Mouse (Mus musculus): Measurements from ENCODE around the gene Psph.
"Not testable (repeated sequence)": the region's sequence is repeated elsewhere in the genome, so short reads cannot be mapped to it uniquely, and the experiment has no call there.

The Psph gene

DNA sequence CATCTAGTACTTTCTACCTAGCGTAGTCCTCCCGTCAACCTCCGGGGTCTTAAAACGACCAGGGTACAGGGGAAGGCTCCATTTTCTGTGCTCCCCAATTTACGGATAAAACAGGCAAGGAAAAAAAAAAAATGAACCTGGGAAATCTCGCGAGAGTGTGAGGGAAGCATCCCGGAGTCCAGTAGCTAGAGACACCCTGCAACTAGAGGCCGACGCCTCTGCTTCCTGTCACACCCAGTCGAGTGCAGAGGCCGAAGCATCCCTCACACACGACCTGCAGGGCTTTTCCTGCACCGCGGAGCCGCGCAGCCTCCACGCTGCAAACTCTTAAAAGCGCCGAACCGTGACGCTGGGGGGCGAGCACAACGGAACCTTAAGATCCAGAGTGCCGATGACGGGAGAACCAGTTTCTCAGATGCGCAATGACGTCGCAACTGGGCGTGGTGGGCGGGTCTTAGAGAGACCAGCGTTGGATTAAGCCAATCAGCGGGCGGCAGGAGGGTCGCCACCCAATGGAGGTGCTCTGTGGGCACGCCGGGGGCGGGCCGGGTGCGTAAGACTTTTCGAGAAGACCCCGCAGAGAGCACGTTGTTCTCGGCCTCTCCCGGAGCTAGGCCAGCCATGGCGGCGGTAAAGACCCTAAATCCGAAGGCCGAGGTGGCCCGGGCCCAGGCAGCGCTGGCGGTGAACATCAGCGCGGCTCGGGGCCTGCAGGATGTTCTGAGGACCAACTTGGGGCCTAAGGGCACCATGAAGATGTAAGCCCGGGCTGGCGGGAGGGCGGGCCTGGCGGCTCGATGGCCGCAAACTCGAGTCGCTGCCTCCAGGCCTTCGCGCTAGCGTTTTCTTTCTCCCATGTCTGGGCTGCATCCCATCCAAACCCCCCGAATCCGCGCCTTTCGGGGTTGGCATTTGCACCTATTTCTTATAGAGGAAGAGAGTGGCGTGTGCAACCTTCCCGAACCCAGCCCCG, at the start of gene Psph:
Psph (minus strand) TSS at position 632 of the 973 bp plus-strand sequence.
- DNase-seq (ENCODE audit: low spot score), result peak; percentile 96

DNA sequence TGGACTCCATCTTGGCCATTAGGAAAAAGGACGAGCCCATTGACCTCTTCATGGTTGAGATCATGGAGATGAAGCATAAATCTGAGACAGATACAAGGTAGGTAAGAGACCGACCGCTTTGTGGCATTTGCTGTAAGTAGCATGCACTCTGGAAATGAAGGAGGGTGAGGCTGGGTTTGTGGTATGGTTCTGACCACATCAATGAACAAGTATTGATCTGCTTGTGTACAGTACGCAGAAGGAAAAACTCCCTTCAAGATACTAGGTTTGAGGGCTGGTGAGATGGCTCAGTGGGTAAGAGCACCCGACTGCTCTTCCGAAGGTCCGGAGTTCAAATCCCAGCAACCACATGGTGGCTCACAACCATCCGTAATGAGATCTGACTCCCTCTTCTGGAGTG, 3.3 kb upstream of the Psph start:
- not testable (repeated sequence) for DNase-seq (ENCODE audit: low spot score)

DNA sequence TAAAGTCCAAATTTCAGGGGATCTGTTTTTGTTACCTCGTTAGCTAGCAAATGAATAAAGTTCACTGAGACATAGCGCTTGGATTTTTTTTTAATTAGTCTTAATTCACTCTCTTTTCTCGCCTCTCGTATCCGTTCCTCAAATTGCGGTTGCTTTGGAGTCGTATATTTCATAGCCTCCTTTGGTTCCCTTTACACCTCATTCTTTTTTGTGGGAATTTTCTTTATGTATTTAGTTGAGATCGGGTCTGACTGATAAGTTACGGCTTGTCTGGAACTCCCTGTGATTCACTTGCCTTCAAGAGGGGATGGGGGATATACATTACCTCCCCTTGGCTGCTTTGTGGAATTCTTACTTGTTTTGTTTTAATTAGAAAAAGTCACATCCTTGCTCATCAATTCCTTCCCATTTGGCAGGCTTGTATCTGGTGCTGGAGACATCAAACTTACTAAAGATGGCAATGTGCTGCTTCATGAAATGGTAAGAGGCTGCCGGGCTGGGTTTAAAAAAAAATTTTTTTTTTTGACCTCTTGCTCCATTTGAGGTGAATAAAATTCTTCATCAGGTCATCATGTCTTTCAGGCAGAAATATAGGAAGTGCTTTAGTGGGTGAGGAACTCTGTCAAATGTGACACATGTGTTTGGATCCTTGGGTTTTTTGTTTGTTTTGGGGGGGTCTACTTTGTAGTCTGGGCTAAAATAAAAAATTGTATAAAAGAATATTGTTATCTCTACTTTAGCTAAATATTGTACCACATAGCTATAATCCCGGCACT, 757 bp upstream of the Psph start:
- no peak for DNase-seq (ENCODE audit: low spot score)

DNA sequence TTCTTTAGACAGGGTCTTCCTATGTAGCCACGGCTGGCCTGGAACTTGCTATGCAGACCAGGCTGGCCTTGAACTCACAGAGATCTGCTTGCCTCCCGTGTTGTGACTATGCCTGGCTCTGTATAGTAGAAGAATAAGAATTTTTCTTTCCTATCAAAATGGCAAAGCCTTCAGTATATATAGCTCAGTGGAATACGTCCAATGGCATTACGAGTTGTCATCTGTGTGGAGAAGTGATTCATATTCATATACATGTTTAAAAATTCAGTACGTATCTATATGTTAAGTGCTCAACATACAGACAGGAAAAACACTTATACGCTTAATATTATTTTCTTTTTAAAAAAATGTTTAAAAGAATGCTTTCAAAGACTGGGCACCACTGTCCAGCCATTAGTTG, 1.1 kb downstream of the Psph start:
- no peak for DNase-seq (ENCODE audit: low spot score)

DNA sequence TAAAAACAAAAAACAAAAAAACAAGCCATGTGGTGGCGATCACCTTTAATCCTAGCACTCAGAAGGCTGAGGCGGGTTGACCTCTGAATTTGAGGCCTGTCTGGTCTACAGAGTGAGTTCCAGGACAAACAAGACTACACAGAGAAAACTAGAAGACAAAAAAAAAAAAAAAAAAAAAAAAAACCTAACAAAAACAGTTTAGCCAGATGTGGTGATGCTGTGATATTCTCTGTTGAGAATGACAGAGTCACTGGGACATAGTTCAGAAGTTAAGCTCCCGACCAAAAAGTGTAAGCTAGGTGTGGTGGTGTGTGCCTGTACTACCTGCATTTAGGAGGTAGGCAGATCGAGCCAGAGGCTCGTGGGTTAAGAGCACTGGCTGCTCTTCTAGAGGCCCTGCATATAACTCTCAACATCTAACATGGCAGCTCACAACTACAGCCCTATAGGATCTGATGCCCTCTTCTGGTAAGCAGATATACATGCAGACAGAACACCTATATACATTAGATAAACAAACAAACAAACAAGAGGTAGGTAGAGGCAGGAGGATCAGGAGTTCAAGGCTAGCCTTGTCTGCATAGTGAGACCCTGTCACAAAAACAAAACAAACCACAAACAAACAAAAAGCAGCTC, 1.9 kb downstream of the Psph start:
- DNase-seq (ENCODE audit: low spot score), result no peak

DNA sequence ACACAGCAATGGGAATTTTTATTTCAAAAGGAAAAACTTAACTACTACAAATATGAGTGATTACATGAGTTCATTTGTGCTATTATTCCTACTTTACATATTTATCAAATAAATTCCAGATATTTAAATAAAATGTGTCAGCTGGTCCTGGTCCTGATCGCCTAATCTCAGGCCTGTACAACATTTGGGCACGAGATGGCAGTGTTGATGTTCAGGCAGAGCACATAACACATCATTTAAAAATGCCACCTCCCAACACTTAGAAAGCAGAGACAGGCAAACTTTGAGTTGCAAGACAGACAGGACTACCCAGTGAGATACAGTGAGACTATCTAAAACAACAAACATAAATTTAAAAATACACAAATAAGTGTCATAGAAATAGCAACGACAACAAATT, 5.0 kb downstream of the Psph start:
- DNase-seq (ENCODE audit: low spot score), result no peak

DNA sequence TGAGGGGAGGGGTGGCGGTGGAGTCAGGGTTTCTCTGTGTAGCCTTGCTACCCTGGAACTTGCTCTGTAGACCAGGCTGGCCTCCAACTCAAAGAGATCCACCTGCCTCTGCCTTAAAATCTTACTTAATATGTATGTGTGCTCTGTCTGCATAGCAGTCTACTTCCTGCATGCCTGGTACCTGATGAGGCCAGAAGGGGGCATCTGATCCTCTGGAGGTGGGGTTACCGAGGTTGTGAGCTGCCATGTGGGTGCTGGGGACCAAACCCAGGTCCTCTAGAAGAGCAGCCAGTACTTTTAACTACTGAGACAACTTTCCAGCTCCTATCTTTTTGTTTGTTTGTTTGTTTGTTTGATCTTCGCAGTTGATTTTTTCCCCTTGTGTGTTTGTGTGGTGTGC, 7.1 kb downstream of the Psph start:
- no peak for DNase-seq (ENCODE audit: low spot score)

DNA sequence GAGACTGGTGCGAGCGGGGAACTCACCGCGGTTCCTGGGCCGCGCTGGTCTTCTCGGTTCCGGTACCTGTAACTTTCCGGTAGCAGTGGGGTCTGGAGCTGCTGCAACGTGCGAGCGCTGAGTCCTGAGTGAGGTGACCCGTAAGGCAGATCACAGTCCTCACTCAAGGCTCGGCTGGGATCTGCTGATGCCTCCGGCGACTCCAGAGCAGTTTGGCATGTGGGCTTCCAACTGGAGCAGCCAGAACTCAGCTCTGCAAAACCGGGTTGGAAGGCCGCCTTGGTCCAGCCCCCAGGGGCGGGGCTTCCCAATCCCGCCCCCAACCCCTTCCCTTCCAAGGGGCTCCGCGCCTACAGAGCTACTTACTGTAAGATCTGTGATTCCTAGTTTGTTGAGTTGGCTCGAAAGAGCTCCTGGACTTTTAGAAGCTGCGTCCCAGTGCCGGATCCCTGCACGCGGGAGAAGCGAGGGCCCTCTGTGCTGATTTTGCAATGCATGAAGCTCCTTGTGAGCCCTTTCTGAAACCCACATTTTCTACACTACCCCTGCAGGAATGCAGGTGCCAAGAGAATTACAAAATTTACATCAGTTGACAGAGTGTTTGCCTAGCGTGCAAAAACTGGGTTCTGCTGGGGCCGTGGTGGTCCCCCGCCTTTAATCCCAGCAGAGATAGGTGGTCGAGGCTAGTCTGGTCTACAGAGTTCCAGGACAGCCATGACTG, 8.1 kb downstream of the Psph start:
- peak; percentile 26 for DNase-seq (ENCODE audit: low spot score)

DNA sequence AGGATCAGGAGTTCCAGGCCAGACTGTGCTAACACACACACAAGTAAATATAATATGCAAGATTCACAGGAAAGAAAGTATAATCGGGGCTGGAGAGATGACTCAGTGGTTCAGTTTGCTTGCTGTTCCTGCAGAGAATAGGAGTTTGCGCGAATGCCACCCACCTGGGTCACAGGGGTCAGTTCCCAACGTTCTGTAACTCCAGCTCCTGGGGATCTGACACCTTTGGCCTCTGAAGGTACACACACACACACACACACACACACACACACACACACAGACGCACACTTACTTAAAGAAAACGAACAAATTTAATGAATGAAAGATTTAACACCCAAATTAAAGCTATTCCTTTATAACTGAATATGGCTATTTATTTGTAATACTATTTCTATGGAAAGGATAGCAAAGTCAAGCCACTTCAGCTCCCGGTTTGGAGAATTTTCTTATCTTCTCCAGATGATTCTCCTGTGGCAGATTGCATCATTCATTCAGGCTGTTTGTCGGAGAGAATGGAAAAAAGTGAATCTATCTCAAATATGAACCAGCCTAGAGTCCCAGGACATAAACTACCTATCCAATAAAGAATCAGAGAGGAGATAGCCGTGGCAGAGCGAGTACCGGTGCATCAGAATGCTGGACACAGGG, 8.8 kb downstream of the Psph start:
- no peak for DNase-seq (ENCODE audit: low spot score)

DNA sequence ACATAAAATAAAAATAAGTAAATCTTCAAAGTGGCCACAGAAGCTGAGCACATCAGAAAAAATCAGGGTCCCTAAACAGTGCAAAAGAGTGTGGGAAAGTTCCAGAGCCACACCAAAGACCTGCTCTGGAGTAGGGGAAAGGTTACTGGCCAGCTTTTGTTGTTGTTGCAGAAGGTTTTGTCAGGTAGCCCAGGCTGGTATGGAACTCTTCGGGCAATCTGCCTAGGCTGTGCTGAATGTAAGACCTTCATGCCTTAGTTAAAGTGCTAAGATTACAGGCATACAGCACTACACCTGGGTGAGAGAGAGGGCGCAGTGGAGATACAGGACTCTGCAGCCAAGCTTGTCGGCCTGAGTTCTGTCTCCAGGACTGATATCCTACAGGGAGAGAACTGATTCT, 12.6 kb downstream of the Psph start:
- DNase-seq (ENCODE audit: low spot score), result no peak

DNA sequence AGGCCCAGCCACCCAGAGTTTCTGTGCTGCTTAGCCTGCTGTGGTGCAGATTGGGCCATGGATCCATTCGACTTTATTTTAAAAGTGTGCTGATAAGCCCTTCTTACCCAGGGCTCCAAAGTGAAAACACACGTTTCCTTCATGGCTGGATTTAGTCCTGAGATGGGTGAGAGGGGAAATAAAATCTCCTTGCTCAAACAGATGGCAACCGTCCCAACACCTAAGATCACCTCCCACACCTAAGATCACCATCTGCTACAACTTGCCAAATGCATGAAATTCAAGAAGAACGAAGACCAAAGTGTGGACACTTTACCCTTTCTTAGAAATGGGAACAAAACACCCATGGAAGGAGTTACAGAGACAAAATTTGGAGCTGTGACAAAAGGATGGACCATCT, 13.9 kb downstream of the Psph start:
- DNase-seq (ENCODE audit: low spot score), result not testable (repeated sequence)

DNA sequence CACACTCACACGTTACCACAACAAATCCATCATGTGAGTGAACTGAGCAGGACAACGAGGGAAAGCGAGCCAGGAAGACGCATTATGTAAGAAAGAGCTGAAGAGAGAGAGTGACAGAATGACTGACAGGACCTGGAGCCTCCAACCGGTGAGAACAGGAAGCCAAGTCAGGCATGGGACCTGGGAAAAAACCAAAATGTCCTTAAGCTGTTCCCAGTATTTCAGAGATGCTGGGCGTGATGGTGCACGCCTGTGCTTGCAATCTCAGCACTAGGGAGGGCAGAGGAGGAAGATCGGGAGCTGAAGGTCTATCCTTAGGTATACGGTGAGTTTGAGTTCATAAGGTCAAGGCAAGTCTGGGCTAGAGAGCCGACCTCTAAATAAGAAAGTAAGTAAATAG, 14.8 kb downstream of the Psph start:
- no peak for DNase-seq (ENCODE audit: low spot score)

DNA sequence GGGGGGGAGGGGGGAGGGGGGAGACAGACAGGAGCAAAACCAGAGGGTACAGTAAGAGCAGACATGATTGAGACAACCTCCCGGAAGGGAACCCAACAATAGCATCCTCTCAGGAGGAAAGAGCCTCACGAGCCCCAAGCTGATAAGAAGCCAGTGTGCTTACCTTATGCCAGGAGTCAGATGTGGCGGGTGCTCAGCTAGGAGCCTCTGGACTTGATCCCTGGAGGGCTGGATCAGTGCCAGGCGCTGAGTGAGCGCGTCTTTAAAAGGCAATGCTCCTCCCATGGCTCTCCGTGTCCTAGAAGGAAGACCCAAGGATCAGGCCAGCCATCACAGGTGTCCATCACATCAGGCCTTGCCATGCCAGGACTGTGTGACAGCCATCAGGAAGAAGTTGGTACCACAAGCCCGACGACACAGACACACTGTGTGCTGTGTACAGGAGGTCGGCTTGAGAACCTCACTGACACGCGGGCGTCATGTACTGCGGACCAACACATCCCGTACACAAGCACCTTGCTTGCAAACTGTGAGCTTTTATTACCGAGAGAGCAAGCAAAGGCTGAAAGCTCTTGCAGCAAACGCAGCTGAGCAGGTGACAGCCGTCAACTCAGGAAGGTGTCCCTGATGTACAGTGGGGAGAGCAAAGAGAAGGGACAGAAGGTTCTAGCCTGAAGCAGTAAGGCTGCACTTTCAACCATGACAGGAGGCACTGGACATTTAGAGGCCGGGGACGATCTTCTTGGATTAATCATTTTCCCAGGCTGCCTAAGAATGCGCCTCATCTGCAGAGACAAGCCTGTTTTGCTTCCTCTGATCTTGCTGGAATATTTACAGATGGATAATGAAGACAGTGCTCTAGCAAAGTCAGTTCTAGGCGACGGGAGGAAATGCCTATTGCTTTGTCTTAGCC, 16.6 kb downstream of the Psph start:
- no peak for DNase-seq (ENCODE audit: low spot score)

DNA sequence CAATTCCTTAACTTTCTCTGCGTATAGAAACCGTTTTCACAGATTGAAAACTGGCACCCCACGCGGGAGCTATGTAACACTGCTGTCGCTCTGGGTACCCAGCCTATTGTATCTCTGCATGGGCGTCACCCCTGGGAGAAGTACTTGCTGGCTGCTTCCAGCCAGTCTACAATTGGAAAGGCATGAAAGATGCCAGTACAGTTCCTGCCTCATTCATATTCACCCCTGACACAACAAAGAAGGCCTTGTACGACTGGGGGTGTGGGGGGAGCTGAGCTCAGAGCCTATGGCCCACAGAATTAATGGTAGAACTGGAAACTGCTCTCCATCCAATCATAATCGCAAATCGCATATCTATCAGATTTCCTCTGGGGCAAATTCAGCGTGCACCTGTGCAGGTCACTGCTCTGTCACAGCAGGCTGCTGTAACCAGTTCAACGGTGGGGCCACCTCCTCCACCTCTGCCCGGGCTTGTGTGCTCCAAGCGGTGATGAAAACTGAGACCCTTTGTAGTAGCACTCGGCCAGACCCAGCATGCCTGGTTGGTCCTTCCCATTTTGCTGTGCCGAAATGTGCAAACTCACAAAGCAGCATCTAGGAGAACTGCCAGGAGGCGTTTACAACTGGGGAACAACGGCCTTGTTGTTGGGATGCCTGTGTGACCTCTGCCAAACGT, 25.2 kb downstream of the Psph start:
- DNase-seq (ENCODE audit: low spot score), result peak; percentile 54

DNA sequence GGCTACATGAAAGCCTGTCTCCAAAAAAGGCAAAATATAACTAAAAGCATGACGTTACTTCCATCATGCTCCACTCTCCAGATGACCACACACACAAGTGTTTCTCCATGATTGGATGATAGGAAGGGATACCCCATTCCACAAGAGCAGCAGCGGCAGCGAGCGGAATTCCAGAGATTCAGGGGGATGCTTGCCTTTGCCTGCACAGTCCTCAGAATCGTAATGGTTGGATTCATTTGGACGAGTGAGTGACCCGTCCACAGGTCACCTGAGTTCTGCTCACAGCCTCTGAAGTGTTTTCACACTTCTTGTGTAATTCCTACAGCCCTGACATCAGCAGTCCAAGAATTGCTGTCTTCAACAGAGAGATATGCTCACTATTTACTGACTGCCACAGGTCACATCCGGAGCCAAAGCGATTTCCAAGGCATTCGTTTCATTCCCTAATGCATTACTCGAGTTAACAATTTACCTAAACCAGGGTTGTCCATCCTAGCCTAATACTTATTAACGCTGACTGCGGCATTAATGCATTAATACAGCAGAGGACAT, 27.2 kb downstream of the Psph start:
- no peak for DNase-seq (ENCODE audit: low spot score)

DNA sequence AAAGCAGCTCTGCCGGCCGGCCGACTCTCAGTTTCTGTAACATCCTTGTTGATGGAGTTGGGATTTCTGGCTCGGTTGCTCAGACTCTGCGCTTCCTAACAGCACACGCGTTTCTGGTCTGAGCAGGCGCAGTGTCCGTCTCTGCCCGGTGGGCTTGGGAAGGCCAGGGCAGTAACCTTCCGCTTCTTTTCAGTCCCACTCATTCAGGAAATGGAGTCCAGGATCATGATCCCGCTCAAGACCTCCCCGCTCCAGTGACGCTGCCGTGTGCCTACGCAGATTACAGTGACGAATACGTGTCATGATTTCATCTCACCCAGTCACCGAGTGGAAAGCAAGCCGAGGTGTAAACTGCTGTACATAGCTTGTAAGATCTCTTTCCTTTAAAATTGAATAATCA, 30.4 kb downstream of the Psph start:
- no peak for DNase-seq (ENCODE audit: low spot score)

DNA sequence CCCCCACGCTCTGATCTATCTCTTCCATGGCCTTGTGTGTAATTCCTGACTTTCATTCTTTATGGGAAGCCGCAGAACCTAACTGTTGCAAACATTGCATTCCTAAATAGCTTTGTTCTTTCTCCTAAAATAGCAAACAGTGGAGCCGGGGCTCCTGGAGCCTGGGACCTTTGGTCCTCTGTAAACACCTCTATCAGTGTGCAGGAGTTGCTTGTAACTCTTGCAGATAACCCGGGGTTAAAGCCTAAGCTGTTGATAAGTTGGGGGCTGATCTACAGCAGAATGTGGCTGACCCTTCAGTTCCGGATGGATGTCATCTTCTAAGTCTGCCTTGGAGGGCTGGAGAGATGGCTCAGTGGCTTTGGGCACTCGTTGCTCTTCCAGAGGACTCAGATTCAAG, 43.2 kb downstream of the Psph start:
- no peak for DNase-seq (ENCODE audit: low spot score)

DNA sequence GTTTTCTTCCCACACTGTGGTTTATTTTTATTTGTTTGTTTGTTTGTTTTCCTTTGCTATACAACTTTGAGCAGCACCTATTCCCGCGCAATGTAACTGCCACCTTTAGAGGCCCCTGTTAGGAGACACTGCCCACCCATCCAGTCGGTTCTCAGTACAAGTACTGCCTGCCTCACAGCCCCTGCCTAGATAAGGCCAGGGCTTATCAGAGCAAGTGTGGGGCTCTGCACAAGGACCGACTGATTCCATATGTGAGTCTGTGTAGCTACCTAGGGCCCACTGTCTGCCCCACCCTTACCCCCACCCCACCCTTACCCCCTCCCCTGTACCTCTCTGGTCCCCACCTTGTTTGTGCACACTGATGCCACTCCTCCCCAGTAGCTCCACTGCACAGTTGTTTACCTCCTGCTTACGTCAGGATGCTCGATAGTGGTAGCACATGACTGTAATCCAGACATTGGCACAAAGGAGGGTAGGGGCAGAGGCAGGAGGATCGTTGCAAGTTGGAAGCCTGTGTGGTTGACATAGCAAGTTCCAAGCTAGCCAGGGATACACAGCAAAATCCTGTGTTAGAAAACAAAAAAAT, 44.3 kb downstream of the Psph start:
- no peak for DNase-seq (ENCODE audit: low spot score)

DNA sequence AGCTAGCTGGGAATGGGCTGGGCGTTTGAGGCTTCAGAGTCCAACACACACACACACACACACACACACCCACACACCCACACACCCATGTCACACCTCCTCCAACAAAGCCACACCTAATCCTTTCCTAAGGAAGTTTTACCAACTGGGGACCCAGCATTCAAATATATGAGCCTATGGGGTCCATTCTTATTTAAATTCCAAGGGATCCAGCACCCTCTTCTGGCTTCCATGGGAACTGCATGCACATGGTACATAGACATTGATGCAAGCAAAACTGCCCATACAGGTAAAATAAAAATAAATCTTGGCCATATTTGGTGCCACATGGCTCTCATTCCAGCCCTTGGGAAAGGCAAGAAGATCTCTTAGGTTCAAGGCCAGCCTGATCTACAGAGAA, 46.3 kb downstream of the Psph start:
- no peak for DNase-seq (ENCODE audit: low spot score)

Data from layer of hippocampus, adult 9-10 months (tissue).